Mouse (Mus musculus): ENCODE measurements at regions not wholly inside any gene's neighbourhood (a gene's known extent, or its start where the extent isn't known, plus 50 kb on each side); places are given as distances from the start of the nearest gene placed in this dataset.

- no peak for DNase-seq
Measured at GRCm38 (mm10) chr5:47185868-47186267, 797.1 kb upstream of the Slit2 start.

- DNase-seq: no peak
Measured at GRCm38 (mm10) chr5:47202164-47202914, 780.6 kb upstream of the Slit2 start.

- no peak for DNase-seq
Measured at GRCm38 (mm10) chr5:47202915-47203296, 780.0 kb upstream of the Slit2 start.

GRCm38 (mm10) chr5:47210542-47210941, 772.4 kb upstream of the Slit2 start:
- no peak for DNase-seq

- DNase-seq: no peak
Measured at GRCm38 (mm10) chr5:47215421-47215820, 767.5 kb upstream of the Slit2 start.

DNA sequence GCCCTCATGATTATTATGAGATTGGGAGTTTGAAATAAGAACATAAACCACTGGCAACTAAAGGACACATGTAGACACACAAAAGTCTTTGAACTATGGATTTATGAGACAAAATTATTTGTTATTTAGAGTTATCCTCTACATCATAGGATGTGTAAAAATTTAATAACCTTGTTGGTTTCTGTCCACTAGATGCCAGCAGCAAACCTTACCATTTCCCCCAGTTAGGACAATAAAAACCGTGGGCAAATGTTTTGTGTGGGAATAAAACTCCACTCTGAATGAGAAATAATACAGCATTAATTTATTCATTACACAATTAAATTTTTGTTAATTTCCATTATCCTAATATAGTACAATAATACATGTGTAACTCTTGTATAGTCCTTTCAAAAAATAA, 757.7 kb upstream of the Slit2 start:
- DNase-seq: no peak

GRCm38 (mm10) chr5:47236094-47236493, 746.8 kb upstream of the Slit2 start:
- no peak for DNase-seq

- DNase-seq: no peak
Measured at GRCm38 (mm10) chr5:47240060-47240459, 742.9 kb upstream of the Slit2 start.

GRCm38 (mm10) chr5:47240586-47240985, 742.4 kb upstream of the Slit2 start:
- DNase-seq: no peak

GRCm38 (mm10) chr5:47254835-47255369, 728.0 kb upstream of the Slit2 start:
- no peak for DNase-seq

DNA sequence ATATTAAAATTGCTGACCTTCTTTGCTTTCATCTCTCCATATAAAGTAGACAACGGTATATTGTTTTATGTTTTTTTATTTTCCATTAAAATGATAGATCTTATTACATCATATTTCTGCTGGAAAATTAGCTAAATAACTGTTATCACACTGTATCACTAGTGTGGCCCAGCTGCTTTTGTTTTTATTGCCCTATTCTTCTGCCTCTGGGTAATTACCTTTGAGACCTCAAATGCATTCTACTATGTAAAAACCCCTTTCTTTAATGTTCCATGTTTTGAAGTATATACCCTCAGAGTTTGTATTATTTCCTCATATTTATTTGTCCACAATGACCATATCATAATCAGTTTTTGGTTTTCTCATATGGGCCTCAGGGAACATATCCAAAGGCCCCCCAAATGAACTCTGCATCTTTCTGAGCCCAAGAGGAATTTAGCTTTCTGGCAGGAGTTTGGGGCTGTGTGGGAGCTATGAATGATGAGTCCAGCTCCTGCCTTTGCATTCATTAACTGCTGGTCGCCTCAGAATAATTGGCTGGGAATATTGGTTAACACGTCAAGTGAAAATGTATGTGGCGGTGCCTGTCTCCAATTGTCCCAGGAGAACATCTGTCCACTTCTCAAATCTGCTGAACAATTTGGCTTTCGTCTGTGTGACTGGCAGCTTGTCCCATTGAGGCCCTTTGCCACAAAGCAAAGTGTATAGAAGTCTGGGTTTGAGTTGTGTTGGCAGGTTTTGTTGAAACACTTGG, 721.1 kb upstream of the Slit2 start:
- DNase-seq: no peak

DNA sequence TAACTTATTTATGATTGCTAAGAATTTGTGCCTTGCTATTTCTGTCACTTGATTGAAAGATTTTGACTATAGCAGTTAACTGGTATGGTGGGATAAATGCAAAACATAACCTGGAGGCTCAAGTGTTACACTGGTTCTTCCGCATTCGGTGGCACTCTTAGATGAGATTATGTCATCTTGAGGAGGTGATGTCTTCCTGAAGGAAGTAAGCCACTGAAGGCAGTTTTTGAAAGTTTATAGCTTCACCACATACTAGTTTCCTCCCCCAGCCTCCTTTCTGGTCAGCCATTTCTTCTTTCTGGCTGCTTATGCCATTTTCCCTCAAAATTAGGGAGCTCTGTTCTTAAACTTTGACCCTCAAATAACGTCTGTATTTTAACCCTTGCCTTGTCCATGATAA, 710.3 kb upstream of the Slit2 start:
- DNase-seq: no peak

- no peak for DNase-seq
Measured at GRCm38 (mm10) chr5:47273389-47274255, 709.3 kb upstream of the Slit2 start.

DNA sequence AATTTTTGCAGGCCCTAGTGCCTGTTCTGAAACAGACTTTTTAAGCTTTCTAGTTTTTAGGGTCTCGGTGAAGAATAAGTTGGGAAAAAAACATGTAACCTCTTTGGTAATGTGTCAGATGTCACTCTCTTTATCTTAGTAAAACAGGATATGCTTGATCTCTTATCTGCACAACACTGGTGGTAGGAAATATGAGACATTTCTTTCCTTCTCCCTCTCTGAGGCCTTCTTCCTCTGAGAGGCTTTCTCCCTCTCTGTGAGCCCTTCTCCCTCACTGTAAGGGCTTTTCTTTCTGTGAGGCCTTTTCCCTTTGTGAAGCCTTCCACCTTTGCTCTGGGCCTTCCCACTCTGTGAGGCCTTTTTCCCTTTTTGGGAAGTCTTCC, 708.7 kb upstream of the Slit2 start:
- DNase-seq: no peak

DNA sequence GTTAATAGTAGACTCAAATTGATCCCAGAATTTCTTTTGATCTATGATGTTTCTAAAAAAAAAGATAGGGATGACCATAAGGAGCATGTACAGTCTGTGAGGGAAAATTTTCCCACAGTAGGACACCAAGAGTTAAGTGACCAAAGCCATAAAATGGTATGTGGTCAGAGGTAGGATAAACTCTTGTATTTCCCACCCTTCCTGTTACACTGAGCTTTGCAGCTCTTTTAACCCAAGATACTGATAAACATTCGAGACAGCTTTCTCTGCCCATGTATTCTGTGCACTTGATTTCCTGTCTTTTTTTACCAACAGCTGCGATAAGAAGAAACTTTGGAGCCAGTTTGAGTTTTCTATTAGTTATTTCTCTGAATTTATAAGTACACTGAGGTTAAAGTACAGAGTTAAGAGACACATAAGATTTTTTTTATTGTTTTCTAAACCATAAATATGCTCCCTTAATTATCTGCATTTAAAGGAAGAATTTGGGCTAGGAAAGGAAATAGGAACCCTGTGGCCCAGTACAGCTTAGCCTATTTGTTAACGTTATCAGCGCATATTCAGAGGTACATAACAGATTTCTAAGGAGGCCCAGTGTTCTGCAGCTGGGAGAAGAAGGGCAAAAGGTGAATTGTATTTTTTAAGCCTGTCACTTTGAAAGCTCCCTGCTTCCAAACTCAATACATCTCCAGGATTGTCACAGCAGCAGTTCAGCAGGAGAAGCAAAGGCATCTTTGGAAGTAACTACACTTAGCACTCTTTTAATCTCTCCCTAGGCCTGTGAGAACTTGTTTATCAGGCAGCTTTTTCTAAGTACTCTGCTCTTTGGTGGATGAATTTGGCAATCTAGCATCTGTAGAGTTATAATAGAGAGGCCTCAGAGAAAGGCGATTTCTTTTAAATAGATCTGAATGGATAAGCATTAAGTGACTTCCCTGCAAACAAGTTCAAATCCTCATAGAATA, 706.4 kb upstream of the Slit2 start:
- no peak for DNase-seq

GRCm38 (mm10) chr5:47279630-47280029, 703.3 kb upstream of the Slit2 start:
- DNase-seq: no peak

GRCm38 (mm10) chr5:47299602-47300001, 683.3 kb upstream of the Slit2 start:
- no peak for DNase-seq

DNA sequence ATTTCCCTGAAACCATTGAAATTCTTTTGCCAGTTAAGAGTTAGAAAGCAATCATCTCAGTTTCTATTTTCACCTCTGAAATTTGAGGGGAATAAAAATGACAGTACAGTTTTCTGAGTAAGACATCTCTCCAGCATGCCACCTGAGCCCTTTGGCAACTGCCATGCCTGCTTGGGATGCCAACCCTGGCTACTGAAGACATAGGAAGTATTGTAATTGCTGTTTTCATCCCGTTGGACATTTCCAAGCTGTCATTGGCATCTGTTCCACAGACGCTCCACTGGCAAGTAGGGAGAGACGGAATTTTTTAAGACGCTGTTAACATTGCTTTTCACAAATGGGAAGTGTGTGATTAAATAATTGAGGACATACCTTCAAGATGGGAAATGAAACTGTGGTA, 665.4 kb upstream of the Slit2 start:
- DNase-seq: peak in 1 of 2 experiments; percentile 2

DNA sequence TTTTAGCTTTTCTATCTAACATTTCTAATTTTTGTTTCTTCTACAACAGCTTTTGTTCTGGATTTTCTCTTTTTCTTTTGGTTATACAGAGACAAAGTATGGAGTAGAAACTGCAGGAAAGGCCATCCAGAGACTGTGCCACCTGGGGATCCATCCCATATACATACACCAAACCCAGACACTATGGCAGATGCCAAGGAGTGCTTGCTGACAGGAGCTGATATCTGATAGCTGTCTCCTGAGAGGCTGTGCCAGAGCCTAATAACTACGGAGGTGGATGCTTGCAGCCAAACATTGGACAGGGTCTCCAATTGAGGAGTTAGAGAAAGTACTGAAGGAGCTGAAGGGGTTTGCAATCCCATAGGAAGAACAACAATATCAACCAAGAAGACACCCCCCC, 664.8 kb upstream of the Slit2 start:
- DNase-seq: no peak

- no peak for DNase-seq
Measured at GRCm38 (mm10) chr5:47322511-47323167, 660.3 kb upstream of the Slit2 start.

DNA sequence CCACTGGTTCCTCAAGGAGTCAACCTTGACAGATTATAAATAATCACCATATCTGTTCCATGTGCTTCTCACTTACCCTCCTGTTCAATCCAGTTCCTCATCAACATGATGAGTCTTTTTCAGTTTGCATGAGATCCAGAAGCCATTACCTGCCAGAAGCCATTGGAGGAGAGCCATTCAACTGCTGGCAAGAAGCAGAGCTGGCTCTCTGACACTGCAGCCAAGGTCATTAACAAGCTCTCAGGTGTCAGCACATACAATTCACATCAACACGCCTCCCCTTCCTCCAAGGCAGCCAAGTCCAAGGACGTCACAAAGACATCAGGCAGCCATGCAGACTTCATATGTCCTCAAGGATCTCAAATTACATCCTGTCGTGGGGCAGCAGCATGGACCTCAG, 648.6 kb upstream of the Slit2 start:
- no peak for DNase-seq
